Mouse (Mus musculus): ENCODE results near the gene Ikzf3.
A peak's percentile ranks its signal among the peaks of the same experiment; 100 is the strongest.

Gene Ikzf3

GRCm38 (mm10) chr11:98446213-98446561 is 99.6 kb downstream of the Ikzf3 start, which contains the start of gene Grb7:
Gene Grb7, plus strand, starts transcription at chr11:98446394.
- DNase-seq = no peak

- DNase-seq = no peak
Measured at GRCm38 (mm10) chr11:98445679-98446078, 100.2 kb downstream of the Ikzf3 start.

- DNase-seq = no peak
Measured at GRCm38 (mm10) chr11:98445238-98445637, 100.6 kb downstream of the Ikzf3 start.

GRCm38 (mm10) chr11:98443688-98444087 is 102.1 kb downstream of the Ikzf3 start:
- DNase-seq = no peak

GRCm38 (mm10) chr11:98438331-98439158 is 107.3 kb downstream of the Ikzf3 start, which contains the start of gene Mien1:
Gene Mien1, minus strand, starts transcription at chr11:98438991.
- DNase-seq = peak; percentile 99 to 100

- DNase-seq = no peak
Measured at GRCm38 (mm10) chr11:98437441-98437840, 108.4 kb downstream of the Ikzf3 start.

- DNase-seq = no peak
Measured at GRCm38 (mm10) chr11:98435723-98436122, 110.1 kb downstream of the Ikzf3 start.

GRCm38 (mm10) chr11:98431743-98432502 is 113.9 kb downstream of the Ikzf3 start:
- no peak for DNase-seq

GRCm38 (mm10) chr11:98428436-98428835 is 117.4 kb downstream of the Ikzf3 start:
- no peak for DNase-seq

- no peak for DNase-seq
Measured at GRCm38 (mm10) chr11:98426592-98426991, 119.2 kb downstream of the Ikzf3 start.

GRCm38 (mm10) chr11:98418939-98419547 is 126.8 kb downstream of the Ikzf3 start:
- DNase-seq = no peak

- no peak for DNase-seq
Measured at GRCm38 (mm10) chr11:98418273-98418672, 127.6 kb downstream of the Ikzf3 start.

- no peak for DNase-seq
Measured at GRCm38 (mm10) chr11:98417074-98417473, 128.8 kb downstream of the Ikzf3 start.
